Mouse (Mus musculus): ENCODE data around the gene 3110009E18Rik. TPM values are rescaled to one million over a fixed set of nuclear protein-coding genes. Genes with fewer than 3 reads are reported as not detected.
"Not testable (repeated sequence)": the region's sequence is repeated elsewhere in the genome, so short reads cannot be mapped to it uniquely, and the experiment has no call there.

3110009E18Rik gene
- polyA plus RNA-seq, 1 experiment = 5.5 TPM

- Histone ChIP-seq H3K27ac (ENCODE audit: control insufficient read depth, insufficient read depth, low read length) (no peak overlapping the region), H3K36me3 (ENCODE audit: control insufficient read depth, insufficient read depth, low read length) (no peaks in the 10 kb centered on the region), H3K4me1 (replicated peaks; ENCODE audit: control insufficient read depth, insufficient read depth, low read length) (no peaks in the 10 kb centered on the region), H3K4me3 (ENCODE audit: control insufficient read depth, insufficient read depth, low read length) (no peak overlapping the region), H3K27me3 (ENCODE audit: control insufficient read depth, insufficient read depth, low read length) (no peaks in the 10 kb centered on the region)
- 67% methylated on average over 5 of the region's 5 CpGs for WGBS
- no peak for DNase-seq
- no peak for TF ChIP-seq CTCF (IDR thresholded peaks at IDR 0.05; ENCODE audit: borderline replicate concordance, control insufficient read depth, extremely low read depth, insufficient read depth, low read length, poor library complexity)
- TF ChIP-seq POLR2A (IDR thresholded peaks at IDR 0.05; ENCODE audit: control insufficient read depth, extremely low read depth, insufficient read depth, low read length, poor library complexity) = no peak
Observed at GRCm38 (mm10) chr1:120089180-120089579, 31.8 kb upstream of the 3110009E18Rik start.

GRCm38 (mm10) chr1:120090880-120091570 is 30.0 kb upstream of the 3110009E18Rik start:
- Histone ChIP-seq H3K27me3 (ENCODE audit: control insufficient read depth, insufficient read depth, low read length) (no peaks in the 10 kb centered on the region), H3K4me3 (ENCODE audit: control insufficient read depth, insufficient read depth, low read length) (no peak overlapping the region), H3K36me3 (ENCODE audit: control insufficient read depth, insufficient read depth, low read length) (no peaks in the 10 kb centered on the region), H3K27ac (ENCODE audit: control insufficient read depth, insufficient read depth, low read length) (no peak overlapping the region), H3K4me1 (replicated peaks; ENCODE audit: control insufficient read depth, insufficient read depth, low read length) (no peaks in the 10 kb centered on the region)
- no peak for DNase-seq
- TF ChIP-seq POLR2A (IDR thresholded peaks at IDR 0.05; ENCODE audit: control insufficient read depth, extremely low read depth, insufficient read depth, low read length, poor library complexity) (no peak), CTCF (IDR thresholded peaks at IDR 0.05; ENCODE audit: borderline replicate concordance, control insufficient read depth, extremely low read depth, insufficient read depth, low read length, poor library complexity) (no peak)
- 94% methylated on average over 8 of the region's 8 CpGs for WGBS

GRCm38 (mm10) chr1:120093482-120094134 is 27.4 kb upstream of the 3110009E18Rik start:
- H3K36me3 ChIP-seq (ENCODE audit: control insufficient read depth, insufficient read depth, low read length); H3K27ac ChIP-seq (ENCODE audit: control insufficient read depth, insufficient read depth, low read length); H3K27me3 ChIP-seq (ENCODE audit: control insufficient read depth, insufficient read depth, low read length); H3K4me1 ChIP-seq (replicated peaks; ENCODE audit: control insufficient read depth, insufficient read depth, low read length); H3K4me3 ChIP-seq (ENCODE audit: control insufficient read depth, insufficient read depth, low read length): not testable (repeated sequence)
- peak; percentile 94 for TF ChIP-seq CTCF (IDR thresholded peaks at IDR 0.05; ENCODE audit: borderline replicate concordance, control insufficient read depth, extremely low read depth, insufficient read depth, low read length, poor library complexity)
- 51% methylated on average over 11 of the region's 14 CpGs for WGBS
- peak; percentile 80 for DNase-seq

GRCm38 (mm10) chr1:120094920-120095319 is 26.1 kb upstream of the 3110009E18Rik start:
- Histone ChIP-seq H3K27me3 (ENCODE audit: control insufficient read depth, insufficient read depth, low read length) (no peaks in the 10 kb centered on the region), H3K4me3 (ENCODE audit: control insufficient read depth, insufficient read depth, low read length) (no peak overlapping the region), H3K4me1 (replicated peaks; ENCODE audit: control insufficient read depth, insufficient read depth, low read length) (no peaks in the 10 kb centered on the region), H3K27ac (ENCODE audit: control insufficient read depth, insufficient read depth, low read length) (no peak overlapping the region), H3K36me3 (ENCODE audit: control insufficient read depth, insufficient read depth, low read length) (no peaks in the 10 kb centered on the region)
- DNase-seq = no peak
- TF ChIP-seq CTCF (IDR thresholded peaks at IDR 0.05; ENCODE audit: borderline replicate concordance, control insufficient read depth, extremely low read depth, insufficient read depth, low read length, poor library complexity) (no peak), POLR2A (IDR thresholded peaks at IDR 0.05; ENCODE audit: control insufficient read depth, extremely low read depth, insufficient read depth, low read length, poor library complexity) (no peak)
- 41% methylated on average over 3 of the region's 3 CpGs for WGBS

GRCm38 (mm10) chr1:120098327-120098726 is 22.7 kb upstream of the 3110009E18Rik start:
- H3K27ac ChIP-seq (ENCODE audit: control insufficient read depth, insufficient read depth, low read length) = no peak overlapping the region
- peak; percentile 53 for DNase-seq
- no peak overlapping the region for H3K4me3 ChIP-seq (ENCODE audit: control insufficient read depth, insufficient read depth, low read length)
- no peak for TF ChIP-seq CTCF (IDR thresholded peaks at IDR 0.05; ENCODE audit: borderline replicate concordance, control insufficient read depth, extremely low read depth, insufficient read depth, low read length, poor library complexity)
- no peaks in the 10 kb centered on the region for H3K4me1 ChIP-seq (replicated peaks; ENCODE audit: control insufficient read depth, insufficient read depth, low read length)
- H3K36me3 ChIP-seq (ENCODE audit: control insufficient read depth, insufficient read depth, low read length) = no peaks in the 10 kb centered on the region
- WGBS = 16% methylated on average over 7 of the region's 7 CpGs
- H3K27me3 ChIP-seq (ENCODE audit: control insufficient read depth, insufficient read depth, low read length) = no peaks in the 10 kb centered on the region

- DNase-seq = no peak
- no peak overlapping the region for H3K4me3 ChIP-seq (ENCODE audit: control insufficient read depth, insufficient read depth, low read length)
- no peaks in the 10 kb centered on the region for H3K4me1 ChIP-seq (replicated peaks; ENCODE audit: control insufficient read depth, insufficient read depth, low read length)
- TF ChIP-seq POLR2A (IDR thresholded peaks at IDR 0.05; ENCODE audit: control insufficient read depth, extremely low read depth, insufficient read depth, low read length, poor library complexity) (no peak), CTCF (IDR thresholded peaks at IDR 0.05; ENCODE audit: borderline replicate concordance, control insufficient read depth, extremely low read depth, insufficient read depth, low read length, poor library complexity) (no peak)
- H3K27me3 ChIP-seq (ENCODE audit: control insufficient read depth, insufficient read depth, low read length) = no peaks in the 10 kb centered on the region
- WGBS = 25% methylated on average over 6 of the region's 6 CpGs
- no peaks in the 10 kb centered on the region for H3K36me3 ChIP-seq (ENCODE audit: control insufficient read depth, insufficient read depth, low read length)
- H3K27ac ChIP-seq (ENCODE audit: control insufficient read depth, insufficient read depth, low read length) = no peak overlapping the region
Observed at GRCm38 (mm10) chr1:120099483-120099882, 21.5 kb upstream of the 3110009E18Rik start.
